Mouse (Mus musculus) heart, postnatal 0 days (tissue): ENCODE results near the gene Cnn2. TPM values are rescaled to one million over a fixed set of nuclear protein-coding genes. Genes with fewer than 3 reads are reported as not detected.

ENCODE experiments used
- ATAC-seq: fragments of 200-750 bp; cut with Nextera tagmentation; 2 replicates; pipeline ENCODE4 v1.8.0; 2017; ENCODE audit warnings: low read depth, moderate number of reproducible peaks, moderate library complexity; ENCODE audit not compliant: insufficient read depth
- DNase-seq: peaks from one replicate; pipeline ENCODE4 v3.0.0-alpha.2; 2016; ENCODE audit warnings: low spot score
- H3K27ac ChIP-seq: fragments of 300-500 bp; sonication (generic); 2 replicates; pipeline ENCODE4 v1.5.1; 2014; ENCODE audit warnings: low read depth, mild to moderate bottlenecking
- H3K27me3 ChIP-seq: fragments of 300-500 bp; sonication (generic); 2 replicates; pipeline ENCODE4 v1.6.1; 2014; ENCODE audit warnings: low read length, mixed read lengths; ENCODE audit not compliant: control insufficient read depth, insufficient read depth
- H3K36me3 ChIP-seq: fragments of 300-500 bp; sonication (generic); replicated peaks from 2 replicates; pipeline ENCODE4 v1.6.1; 2014; ENCODE audit warnings: low read length, mixed read lengths; ENCODE audit not compliant: control insufficient read depth, insufficient read depth
- H3K4me1 ChIP-seq: fragments of 300-500 bp; sonication (generic); 2 replicates; pipeline ENCODE4 v1.6.1; 2014; ENCODE audit warnings: antibody characterized with exemption; ENCODE audit not compliant: control insufficient read depth, insufficient read depth
- H3K4me2 ChIP-seq: fragments of 300-500 bp; sonication (generic); 2 replicates; pipeline ENCODE4 v1.6.1; 2014; ENCODE audit warnings: low read depth, mild to moderate bottlenecking, low read length, moderate library complexity
- H3K4me3 ChIP-seq: fragments of 300-500 bp; sonication (generic); 2 replicates; pipeline ENCODE4 v1.5.1; 2014; ENCODE audit warnings: low read depth, low read length
- H3K9ac ChIP-seq: fragments of 300-500 bp; sonication (generic); replicated peaks from 2 replicates; pipeline ENCODE4 v1.6.1; 2014; ENCODE audit warnings: low read depth, low read length, mixed read lengths
- H3K9me3 ChIP-seq: fragments of 300-500 bp; sonication (generic); replicated peaks from 2 replicates; pipeline ENCODE4 v1.6.1; 2016; ENCODE audit warnings: low read length; ENCODE audit not compliant: control insufficient read depth
- CTCF ChIP-seq: IDR thresholded peaks from 2 replicates; pipeline ENCODE4 v1.5.1; 2016; ENCODE audit warnings: antibody characterized with exemption, control low read depth, low read depth
- EP300 ChIP-seq: IDR thresholded peaks from 2 replicates; pipeline ENCODE4 v1.6.1; 2016; ENCODE audit warnings: antibody characterized with exemption, low read depth
- WGBS: fragments of 180-500 bp; shearing (Covaris S2); extraction: QIAGEN DNeasy Blood & Tissue Kit; methylation state at CpG from one replicate; pipeline ENCODE4 v1.1.7; 2014; 5-methylcytosine and 5-hydroxymethylcytosine counted together
- polyA plus RNA-seq: library from polyadenylated mRNA; unstranded; fragments of >200 nt; fragmentation: Nextera tagmentation; extraction: Ambion mirVana; gene quantifications from 2 replicates; pipeline ENCODE4 v1.2.1, GENCODE M21; 2015
- total RNA-seq: library from RNA; depleted of rRNA; stranded (reverse); fragments of >200 nt; gene quantifications from 2 replicates; pipeline ENCODE4 v1.2.3, GENCODE M21; 2014; ENCODE audit warnings: low replicate concordance

Cnn2 gene
- total and polyA plus RNA-seq, 2 experiments from 2014 or later: 142 to 149 TPM

DNA sequence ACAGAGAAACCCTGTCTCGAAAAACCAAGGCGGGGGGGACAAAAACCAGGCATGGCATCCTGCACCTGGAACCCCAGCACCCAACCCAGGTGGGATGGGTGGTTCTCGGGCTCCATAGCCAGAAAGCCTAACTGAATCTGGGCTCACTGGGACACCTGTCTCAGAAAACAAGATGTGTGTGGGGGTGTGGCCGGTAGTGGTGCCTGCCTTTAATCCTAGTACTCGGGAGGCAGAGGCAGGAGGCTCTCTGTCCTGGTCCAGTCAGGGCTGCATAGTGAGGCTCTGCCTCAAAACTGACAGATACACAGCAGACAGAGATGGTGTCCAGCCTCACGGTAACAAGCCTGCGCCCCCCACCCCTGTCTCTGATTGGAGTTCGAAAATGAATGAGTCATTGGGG, 34.4 kb downstream of the Cnn2 start:
- ATAC-seq (no peak), DNase-seq (no peak)
- TF ChIP-seq EP300 (no peak), CTCF (no peak)
- Histone ChIP-seq H3K27me3 (0 out of 2 replicates have a peak, but pooled peaks cover 3% of the 10 kb centered on the region), H3K4me1 (no peaks in the 10 kb centered on the region), H3K4me3 (no peak overlapping the region), H3K4me2 (no peak overlapping the region), H3K9me3 (no peaks in the 10 kb centered on the region), H3K27ac (no peak overlapping the region), H3K36me3 (no peaks in the 10 kb centered on the region), H3K9ac (no peak overlapping the region)
- WGBS: 93% methylated on average over 8 of the region's 8 CpGs

DNA sequence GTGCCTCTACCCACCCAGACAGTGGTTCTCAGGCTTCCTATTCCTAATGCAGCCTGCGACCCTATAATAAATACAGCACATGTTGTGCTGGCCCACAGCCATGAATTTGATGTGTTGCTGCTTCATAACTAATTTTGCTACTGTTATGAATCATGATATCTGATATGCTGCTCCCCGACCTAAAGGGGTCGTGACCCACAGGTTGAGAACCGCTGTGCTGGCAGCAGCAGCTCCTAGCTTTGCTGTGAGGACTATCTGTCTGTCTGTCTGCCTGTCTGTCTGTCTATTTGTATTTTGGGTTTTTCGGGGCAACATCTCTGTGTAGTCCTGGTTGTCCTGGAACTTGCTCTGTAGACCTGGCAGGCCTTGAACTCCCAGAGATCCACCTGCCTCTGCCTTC, 35.4 kb downstream of the Cnn2 start:
- TF ChIP-seq CTCF (no peak), EP300 (no peak)
- WGBS: 71% methylated on average over 5 of the region's 5 CpGs
- Histone ChIP-seq H3K36me3 (no peaks in the 10 kb centered on the region), H3K27me3 (no peaks in the 10 kb centered on the region), H3K4me1 (no peaks in the 10 kb centered on the region), H3K9me3 (no peaks in the 10 kb centered on the region), H3K27ac (no peak overlapping the region), H3K9ac (no peak overlapping the region), H3K4me3 (no peak overlapping the region), H3K4me2 (no peak overlapping the region)
- no peak for DNase-seq
- no peak for ATAC-seq

DNA sequence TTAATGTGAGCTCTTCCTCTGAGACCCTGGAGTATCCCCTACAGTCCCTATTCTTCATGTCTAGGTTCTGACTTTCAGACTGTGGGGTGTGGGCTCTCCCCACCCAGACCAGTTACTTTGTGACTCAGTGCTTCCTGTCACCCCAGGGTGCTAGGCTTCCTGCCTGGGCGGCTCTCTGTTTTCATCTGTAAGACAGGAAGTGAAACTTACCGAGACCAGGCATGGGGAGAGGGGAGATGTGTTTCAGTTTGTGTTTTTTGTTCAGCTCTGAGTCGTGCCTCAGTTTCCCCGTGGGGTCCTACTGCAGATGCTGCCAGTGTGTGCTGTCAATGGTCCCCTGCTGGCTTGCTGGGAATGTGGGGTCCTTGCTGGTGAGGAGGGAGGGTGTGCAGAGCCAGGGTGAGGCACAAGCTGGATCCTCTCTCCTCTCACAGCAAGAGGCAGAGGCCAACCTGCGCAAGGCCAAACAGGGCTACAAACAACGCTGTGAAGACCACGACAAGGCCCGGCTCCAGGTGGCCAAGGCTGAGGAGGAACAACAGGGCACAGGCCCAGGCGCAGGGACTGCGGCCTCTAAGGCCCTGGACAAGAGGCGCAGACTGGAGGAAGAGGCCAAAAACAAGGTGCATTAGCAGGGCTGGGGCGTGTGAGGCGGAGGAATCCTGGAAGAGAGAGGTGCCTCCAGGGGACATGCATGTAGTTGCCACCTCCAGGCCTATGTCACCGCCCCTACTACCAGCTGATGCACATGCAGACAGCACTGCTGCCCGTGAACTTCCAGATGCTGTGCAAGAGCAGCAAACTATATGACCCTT, 36.1 kb downstream of the Cnn2 start:
- no peak overlapping the region for H3K9ac ChIP-seq
- H3K4me2 ChIP-seq: no peak overlapping the region
- DNase-seq (no peak), ATAC-seq (no peak)
- no peaks in the 10 kb centered on the region for H3K4me1 ChIP-seq
- TF ChIP-seq CTCF (no peak), EP300 (no peak)
- H3K27me3 ChIP-seq: no peaks in the 10 kb centered on the region
- no peaks in the 10 kb centered on the region for H3K36me3 ChIP-seq
- peak overlapping the region; percentile 9; the same call in 1 of the 2 replicates for H3K27ac ChIP-seq
- H3K9me3 ChIP-seq: no peaks in the 10 kb centered on the region
- no peak overlapping the region for H3K4me3 ChIP-seq
- 69% methylated on average over 15 of the region's 15 CpGs for WGBS

- Histone ChIP-seq H3K36me3 (no peaks in the 10 kb centered on the region), H3K27me3 (no peaks in the 10 kb centered on the region), H3K9me3 (no peaks in the 10 kb centered on the region), H3K27ac (no peak overlapping the region), H3K4me2 (no peak overlapping the region), H3K4me3 (no peak overlapping the region), H3K9ac (no peak overlapping the region), H3K4me1 (no peaks in the 10 kb centered on the region)
- WGBS: 64% methylated on average over 4 of the region's 4 CpGs
- DNase-seq: no peak
- TF ChIP-seq EP300 (no peak), CTCF (no peak)
- no peak for ATAC-seq
These were observed 36.6 kb downstream of the Cnn2 start for GRCm38 (mm10) chr10:80025044-80025347.

DNA sequence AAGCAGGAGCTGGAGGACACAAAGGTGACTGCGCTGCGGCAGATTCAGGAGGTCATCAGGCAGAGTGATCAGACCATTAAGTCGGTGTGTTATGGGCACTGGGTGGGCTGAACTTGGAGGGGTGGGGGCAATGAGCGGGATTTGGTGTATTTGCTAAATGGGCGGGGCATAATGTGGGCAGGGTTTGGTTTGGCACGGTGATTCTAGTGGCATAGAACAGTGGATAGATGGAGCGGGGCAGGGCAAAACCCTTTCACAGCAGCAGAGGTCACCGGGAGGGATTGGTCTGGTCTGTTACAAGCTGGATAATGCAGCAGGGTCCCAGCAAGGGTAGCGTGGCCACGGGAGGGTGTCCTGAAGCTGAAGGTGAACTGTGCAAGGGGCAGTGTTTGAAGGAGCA, 37.1 kb downstream of the Cnn2 start:
- H3K36me3 ChIP-seq: no peaks in the 10 kb centered on the region
- no peak overlapping the region for H3K4me3 ChIP-seq
- H3K27ac ChIP-seq: no peak overlapping the region
- H3K27me3 ChIP-seq: no peaks in the 10 kb centered on the region
- H3K9ac ChIP-seq: no peak overlapping the region
- 82% methylated on average over 10 of the region's 10 CpGs for WGBS
- no peak for TF ChIP-seq CTCF
- DNase-seq (no peak), ATAC-seq (no peak)
- no peak overlapping the region for H3K4me2 ChIP-seq
- no peaks in the 10 kb centered on the region for H3K9me3 ChIP-seq
- H3K4me1 ChIP-seq: no peaks in the 10 kb centered on the region

GRCm38 (mm10) chr10:80025889-80026288, 37.5 kb downstream of the Cnn2 start:
- Histone ChIP-seq H3K4me1 (no peaks in the 10 kb centered on the region), H3K9ac (no peak overlapping the region), H3K27ac (no peak overlapping the region), H3K4me2 (no peak overlapping the region), H3K27me3 (no peaks in the 10 kb centered on the region), H3K9me3 (no peaks in the 10 kb centered on the region), H3K4me3 (no peak overlapping the region), H3K36me3 (no peaks in the 10 kb centered on the region; the same call in 1 of the 2 replicates)
- ATAC-seq (no peak), DNase-seq (no peak)
- TF ChIP-seq EP300: no peak
- TF ChIP-seq CTCF: no peak
- 65% methylated on average over 12 of the region's 12 CpGs for WGBS
